Comparison of ENCODE assay signal across 23 mouse cellular contexts in genomic region chr6:115613793-115614192, GRCm38 (mm10). TPM values are rescaled to one million over a fixed set of nuclear protein-coding genes. Genes with fewer than 3 reads are reported as not detected.
"Had no signal": no experiment of that assay in that cellular context is flagged by ENCODE, and none has a peak within 500 bp of the region (broad histone marks: within the 10 kb centered on the region; RNA-seq: fewer than 3 reads in every experiment).

No protein-coding gene starts in this region.

- H3K4me3 ChIP-seq: liver, embryonic 13.5 days; midbrain, embryonic 15.5 days; neural tube, embryonic 12.5 days; neural tube, embryonic 15.5 days had no signal

- ATAC-seq: intestine, postnatal 0 days; midbrain, embryonic 15.5 days had no signal

- H3K4me2 ChIP-seq: liver, embryonic 13.5 days; midbrain, embryonic 11.5 days; midbrain, embryonic 15.5 days; neural tube, embryonic 12.5 days; neural tube, embryonic 15.5 days had no signal

- H3K27ac ChIP-seq: kidney, postnatal 0 days; liver, embryonic 13.5 days; midbrain, embryonic 15.5 days; neural tube, embryonic 12.5 days; neural tube, embryonic 15.5 days; stomach, postnatal 0 days had no signal

- H3K9ac ChIP-seq: liver, embryonic 13.5 days; midbrain, embryonic 15.5 days; neural tube, embryonic 12.5 days; neural tube, embryonic 15.5 days had no signal

- DNase-seq: kidney, adult 2 months; kidney, postnatal 25 days; liver, embryonic 13.5 days; lung, adult 2 months; lung, postnatal 14 days; lung, postnatal 4 days; retina, postnatal 1 day; right cerebral cortex, postnatal 4 days; thymus, postnatal 25 days had no signal

- H3K9me3 ChIP-seq: liver, embryonic 13.5 days; midbrain, embryonic 15.5 days; neural tube, embryonic 12.5 days; neural tube, embryonic 15.5 days had no signal

- H3K27me3 ChIP-seq: liver, embryonic 13.5 days; midbrain, embryonic 15.5 days; neural tube, embryonic 12.5 days; neural tube, embryonic 15.5 days had no signal

- H3K4me1 ChIP-seq: liver, embryonic 13.5 days; midbrain, embryonic 15.5 days; neural tube, embryonic 12.5 days; neural tube, embryonic 15.5 days had no signal

RNA-seq across cellular contexts. Expression of gene Mkrn2os, which starts 21.4 kb away (rescaled TPM):
- total RNA-seq: layer of hippocampus, adult 8-10 months; layer of hippocampus, postnatal 14 days; left cerebral cortex, adult 8-10 months; left cerebral cortex, postnatal 36 days; megakaryocyte progenitor cell, adult 5-6 weeks; megakaryocyte-erythroid progenitor cell, adult 5-6 weeks had no signal
- polyA plus RNA-seq: limb, embryonic 11.5 days; lung, adult 2 months had no signal
